Mouse (Mus musculus) midbrain, embryonic 10.5 days (tissue): ENCODE data around the gene St8sia2. TPM values are rescaled to one million over a fixed set of nuclear protein-coding genes. Genes with fewer than 3 reads are reported as not detected.

Experiments
- DNase-seq: peaks from one replicate; pipeline ENCODE4 v3.0.0-alpha.2; 2017; ENCODE audit warnings: low spot score
- H3K27ac ChIP-seq: fragments of 300-500 bp; sonication (generic); replicated peaks from 2 replicates; pipeline ENCODE4 v1.5.1; 2016; ENCODE audit warnings: mild to moderate bottlenecking
- H3K27me3 ChIP-seq: fragments of 300-500 bp; sonication (generic); 2 replicates; pipeline ENCODE4 v1.6.1; 2016; ENCODE audit warnings: low read depth, mild to moderate bottlenecking; ENCODE audit not compliant: poor library complexity, severe bottlenecking
- H3K36me3 ChIP-seq: fragments of 300-500 bp; sonication (generic); 2 replicates; pipeline ENCODE4 v1.6.1; 2016; ENCODE audit warnings: mild to moderate bottlenecking, moderate library complexity
- H3K4me1 ChIP-seq: fragments of 300-500 bp; sonication (generic); 2 replicates; pipeline ENCODE4 v1.6.1; 2016
- H3K4me3 ChIP-seq: fragments of 300-500 bp; sonication (generic); 2 replicates; pipeline ENCODE4 v1.5.1; 2016; ENCODE audit warnings: mild to moderate bottlenecking, moderate library complexity
- H3K9me3 ChIP-seq: fragments of 300-500 bp; sonication (generic); replicated peaks from 2 replicates; pipeline ENCODE4 v1.6.1; 2016; ENCODE audit warnings: mild to moderate bottlenecking
- WGBS: fragments of 180-500 bp; shearing (Covaris S2); methylation state at CpG from one replicate; pipeline ENCODE4 v1.1.7; 2016; 5-methylcytosine and 5-hydroxymethylcytosine counted together
- polyA plus RNA-seq: library from polyadenylated mRNA; unstranded; fragments of >200 nt; fragmentation: Nextera tagmentation; extraction: Ambion mirVana; gene quantifications from 2 replicates; pipeline ENCODE4 v1.2.1, GENCODE M21; 2016

Gene St8sia2
- polyA plus RNA-seq, 1 experiment from 2014 or later = 17.3 TPM

- H3K27me3 ChIP-seq = peaks cover 3% of the 10 kb centered on the region; the same call in 1 of the 2 replicates
- H3K4me1 ChIP-seq = peaks cover 17% of the 10 kb centered on the region
- no peaks in the 10 kb centered on the region for H3K36me3 ChIP-seq
- no peaks in the 10 kb centered on the region for H3K9me3 ChIP-seq
- H3K4me3 ChIP-seq = no peak overlapping the region
- WGBS = 82% methylated on average over 5 of the region's 5 CpGs
- H3K27ac ChIP-seq = no peak overlapping the region
- DNase-seq = no peak
Observed at GRCm38 (mm10) chr7:73909432-73910205, 103.9 kb downstream of the St8sia2 start.

DNA sequence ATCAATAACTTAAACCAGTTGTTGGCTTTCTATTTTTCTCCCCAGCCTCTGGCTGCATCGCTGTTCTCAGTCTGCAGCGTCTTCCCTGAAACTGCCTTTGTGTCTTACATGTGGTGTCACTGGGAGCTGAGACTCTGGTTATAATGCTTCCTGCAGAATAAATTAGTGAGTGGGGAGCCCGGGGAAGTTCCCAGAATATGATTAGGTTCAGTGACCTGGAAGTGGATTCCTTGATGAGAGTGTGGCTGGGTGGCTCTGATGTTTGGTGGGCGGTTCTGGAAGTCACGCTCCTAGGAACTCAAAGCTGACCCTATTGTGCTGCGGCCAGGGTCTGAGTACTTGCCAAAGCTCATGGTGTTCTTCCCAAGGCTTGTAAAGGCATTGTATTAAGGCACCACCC lies 119.0 kb downstream of the St8sia2 start:
- peak; percentile 31 for DNase-seq
- Histone ChIP-seq H3K4me3 (no peak overlapping the region), H3K4me1 (peaks cover 31% of the 10 kb centered on the region), H3K9me3 (no peaks in the 10 kb centered on the region), H3K36me3 (no peaks in the 10 kb centered on the region), H3K27me3 (peaks cover 34% of the 10 kb centered on the region; the same call in 1 of the 2 replicates), H3K27ac (no peak overlapping the region)
- 28% methylated on average over 6 of the region's 6 CpGs for WGBS

DNA sequence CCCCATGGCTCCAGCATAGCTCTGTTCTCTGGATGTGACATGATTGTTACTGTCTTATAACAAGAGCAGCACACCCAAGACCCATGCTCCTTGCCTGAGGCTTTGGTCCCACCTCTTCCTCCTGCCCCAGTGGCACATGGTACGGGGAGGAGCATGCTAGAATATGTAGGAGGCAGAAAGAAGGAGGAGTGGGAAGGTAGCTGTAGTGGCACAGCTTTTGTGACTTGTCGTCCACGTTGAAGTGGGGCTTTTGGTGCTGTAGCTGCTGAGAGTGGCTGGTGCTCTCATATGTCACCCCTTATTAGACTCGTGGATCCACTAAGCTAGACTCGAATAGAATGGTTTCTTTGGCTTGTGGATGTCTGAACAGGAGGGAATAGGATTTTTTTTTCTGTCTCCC lies 121.7 kb downstream of the St8sia2 start:
- Histone ChIP-seq H3K4me1 (peaks cover 31% of the 10 kb centered on the region), H3K4me3 (no peak overlapping the region), H3K9me3 (no peaks in the 10 kb centered on the region), H3K36me3 (no peaks in the 10 kb centered on the region), H3K27me3 (peaks cover 21% of the 10 kb centered on the region; the same call in 1 of the 2 replicates), H3K27ac (no peak overlapping the region)
- DNase-seq = no peak
- 88% methylated on average over 5 of the region's 5 CpGs for WGBS

- DNase-seq = no peak
- 83% methylated on average over 9 of the region's 9 CpGs for WGBS
- Histone ChIP-seq H3K27ac (no peak overlapping the region), H3K27me3 (peaks cover 18% of the 10 kb centered on the region; the same call in 1 of the 2 replicates), H3K36me3 (no peaks in the 10 kb centered on the region), H3K9me3 (no peaks in the 10 kb centered on the region), H3K4me1 (peaks cover 28% of the 10 kb centered on the region), H3K4me3 (no peak overlapping the region)
Observed at GRCm38 (mm10) chr7:73890891-73891610, 122.4 kb downstream of the St8sia2 start.

- Histone ChIP-seq H3K4me3 (no peak overlapping the region), H3K9me3 (no peaks in the 10 kb centered on the region), H3K27ac (no peak overlapping the region), H3K4me1 (peaks cover 23% of the 10 kb centered on the region), H3K36me3 (no peaks in the 10 kb centered on the region), H3K27me3 (peaks cover 12% of the 10 kb centered on the region; the same call in 1 of the 2 replicates)
- 95% methylated on average over 5 of the region's 5 CpGs for WGBS
- DNase-seq = no peak
Observed at GRCm38 (mm10) chr7:73890466-73890865, 123.0 kb downstream of the St8sia2 start.
